Mouse (Mus musculus): Measurements from ENCODE around the gene Gm20441. TPM values are rescaled to one million over a fixed set of nuclear protein-coding genes. Genes with fewer than 3 reads are reported as not detected.
A peak's percentile ranks its signal among the peaks of the same experiment; 100 is the strongest.

Gm20441 gene
- polyA plus RNA-seq, 1 experiment: not detected

DNA sequence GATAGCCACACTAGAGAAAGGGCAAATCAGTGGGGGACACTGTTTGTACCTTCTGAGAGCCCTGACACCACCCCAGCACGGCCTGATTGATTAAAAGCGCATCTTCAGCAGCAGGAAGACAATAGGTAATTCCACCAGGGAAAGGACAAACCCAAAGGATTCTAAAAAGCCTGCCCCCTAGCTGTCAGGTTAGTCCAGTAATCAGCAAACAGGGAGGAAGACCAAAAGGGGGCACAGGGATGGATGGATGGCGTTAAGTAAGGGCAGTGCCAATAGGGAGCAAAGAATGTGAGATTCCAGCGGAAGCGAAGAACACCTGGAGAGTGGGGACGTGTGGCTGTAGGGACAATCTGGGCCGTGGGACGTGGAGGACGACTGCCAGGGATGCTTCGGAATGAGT, 37.9 kb upstream of the Gm20441 start:
- Histone ChIP-seq H3K4me3 (replicated peaks) (no peak overlapping the region), H3K27me3 (replicated peaks) (peaks cover 33% of the 10 kb centered on the region), H3K4me1 (no peaks in the 10 kb centered on the region), H3K36me3 (replicated peaks; ENCODE audit: low read length) (no peaks in the 10 kb centered on the region), H3K9me3 (no peaks in the 10 kb centered on the region)
- TF ChIP-seq GATA1 (IDR thresholded peaks at IDR 0.05; ENCODE audit: borderline replicate concordance, low read length) (no peak), FLI1 (IDR thresholded peaks at IDR 0.05; ENCODE audit: low read length) (no peak)

DNA sequence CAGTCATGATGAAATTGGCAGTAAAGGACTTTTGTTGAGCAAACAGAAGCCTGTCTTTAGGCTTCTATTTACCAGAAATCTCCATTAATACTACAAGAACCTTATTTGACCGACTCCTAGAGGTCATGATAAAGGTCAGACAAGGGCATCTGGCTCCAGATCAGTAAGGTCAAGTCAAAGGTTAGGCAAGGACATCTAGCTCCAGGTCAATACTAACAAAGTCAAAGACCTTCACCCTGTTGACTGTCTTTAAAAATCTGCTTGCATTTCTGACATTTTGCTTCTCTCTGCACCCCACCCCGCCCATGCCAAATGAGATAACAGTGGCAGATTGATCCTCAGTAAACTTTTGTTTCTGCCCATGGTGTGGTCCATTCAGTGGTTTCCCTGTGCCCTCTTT, 23.5 kb upstream of the Gm20441 start:
- no peak for TF ChIP-seq GATA1 (IDR thresholded peaks at IDR 0.05; ENCODE audit: borderline replicate concordance, low read length)
- no peak for TF ChIP-seq FLI1 (IDR thresholded peaks at IDR 0.05; ENCODE audit: low read length)
- Histone ChIP-seq H3K4me1 (peaks cover 16% of the 10 kb centered on the region), H3K4me3 (replicated peaks) (no peak overlapping the region), H3K9me3 (peaks cover 17% of the 10 kb centered on the region), H3K36me3 (replicated peaks; ENCODE audit: low read length) (no peaks in the 10 kb centered on the region), H3K27me3 (replicated peaks) (peaks cover 27% of the 10 kb centered on the region)

DNA sequence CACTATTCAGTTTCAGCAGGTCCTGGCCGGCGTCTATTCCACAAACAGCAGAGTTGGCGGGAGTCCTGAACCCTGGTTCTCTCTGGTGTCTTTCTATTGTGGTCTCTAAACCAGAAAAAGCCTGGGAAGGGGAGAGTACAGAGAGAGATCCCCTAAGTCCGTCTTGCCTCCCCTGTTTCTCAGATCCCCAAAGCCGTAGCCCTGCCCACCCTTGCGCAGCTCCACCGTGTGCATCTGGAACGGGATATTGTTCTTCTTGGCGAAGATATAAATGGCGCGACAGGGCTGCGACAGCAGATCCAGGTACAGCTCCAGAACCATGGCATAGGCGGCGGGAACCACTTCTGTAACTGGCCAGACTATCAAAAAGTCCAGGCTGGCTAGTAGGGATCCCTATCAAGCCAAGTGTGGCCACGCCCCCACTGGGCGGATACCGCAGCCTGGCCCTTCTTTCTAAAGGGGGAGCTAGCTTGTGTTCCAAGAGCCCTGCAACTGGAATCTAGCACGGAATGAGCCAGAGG, 17.5 kb upstream of the Gm20441 start, which contains the start of gene Gstt1:
Gstt1 (minus strand) TSS at position 409 of the 521 bp plus-strand sequence.
- Histone ChIP-seq H3K9me3 (no peaks in the 10 kb centered on the region; the same call in 1 of the 2 replicates), H3K36me3 (replicated peaks; ENCODE audit: low read length) (no peaks in the 10 kb centered on the region), H3K27me3 (replicated peaks) (peaks cover 52% of the 10 kb centered on the region), H3K4me1 (peaks cover 39% of the 10 kb centered on the region), H3K4me3 (replicated peaks) (peak within 1 kb of the TSS; percentile 94)
- TF ChIP-seq FLI1 (IDR thresholded peaks at IDR 0.05; ENCODE audit: low read length): no peak
- TF ChIP-seq GATA1 (IDR thresholded peaks at IDR 0.05; ENCODE audit: borderline replicate concordance, low read length): no peak

DNA sequence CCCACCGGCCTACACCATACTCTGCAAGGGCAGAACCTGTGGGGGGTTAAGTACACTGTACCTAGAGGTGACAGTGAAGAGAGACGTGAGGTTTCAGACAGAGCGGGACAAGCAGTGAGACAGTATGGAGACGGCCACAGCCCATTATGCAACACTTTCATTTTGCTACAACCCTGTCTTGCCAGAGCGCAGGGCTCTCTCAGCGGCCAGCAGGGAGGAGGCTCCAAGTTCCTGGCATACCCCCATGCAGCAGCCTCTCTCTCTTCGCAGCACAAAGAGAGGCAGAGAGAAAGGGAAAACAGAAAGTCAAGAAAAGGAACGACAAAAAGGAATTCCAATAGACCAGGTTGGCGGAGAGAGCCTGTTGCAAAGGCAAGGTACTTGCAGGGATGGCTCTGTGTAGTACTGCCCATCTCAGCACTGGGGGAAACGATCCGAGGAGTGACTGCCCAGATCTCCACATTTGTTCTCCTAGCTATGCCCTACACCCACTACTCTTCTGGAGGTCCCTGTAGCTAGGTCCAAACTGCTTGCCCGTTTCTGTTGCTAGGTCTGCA, 16.9 kb upstream of the Gm20441 start:
- Histone ChIP-seq H3K9me3 (no peaks in the 10 kb centered on the region; the same call in 1 of the 2 replicates), H3K36me3 (replicated peaks; ENCODE audit: low read length) (no peaks in the 10 kb centered on the region), H3K4me1 (peaks cover 43% of the 10 kb centered on the region), H3K27me3 (replicated peaks) (peaks cover 49% of the 10 kb centered on the region), H3K4me3 (replicated peaks) (peak overlapping the region; percentile 94)
- TF ChIP-seq FLI1 (IDR thresholded peaks at IDR 0.05; ENCODE audit: low read length) (no peak), GATA1 (IDR thresholded peaks at IDR 0.05; ENCODE audit: borderline replicate concordance, low read length) (no peak)

DNA sequence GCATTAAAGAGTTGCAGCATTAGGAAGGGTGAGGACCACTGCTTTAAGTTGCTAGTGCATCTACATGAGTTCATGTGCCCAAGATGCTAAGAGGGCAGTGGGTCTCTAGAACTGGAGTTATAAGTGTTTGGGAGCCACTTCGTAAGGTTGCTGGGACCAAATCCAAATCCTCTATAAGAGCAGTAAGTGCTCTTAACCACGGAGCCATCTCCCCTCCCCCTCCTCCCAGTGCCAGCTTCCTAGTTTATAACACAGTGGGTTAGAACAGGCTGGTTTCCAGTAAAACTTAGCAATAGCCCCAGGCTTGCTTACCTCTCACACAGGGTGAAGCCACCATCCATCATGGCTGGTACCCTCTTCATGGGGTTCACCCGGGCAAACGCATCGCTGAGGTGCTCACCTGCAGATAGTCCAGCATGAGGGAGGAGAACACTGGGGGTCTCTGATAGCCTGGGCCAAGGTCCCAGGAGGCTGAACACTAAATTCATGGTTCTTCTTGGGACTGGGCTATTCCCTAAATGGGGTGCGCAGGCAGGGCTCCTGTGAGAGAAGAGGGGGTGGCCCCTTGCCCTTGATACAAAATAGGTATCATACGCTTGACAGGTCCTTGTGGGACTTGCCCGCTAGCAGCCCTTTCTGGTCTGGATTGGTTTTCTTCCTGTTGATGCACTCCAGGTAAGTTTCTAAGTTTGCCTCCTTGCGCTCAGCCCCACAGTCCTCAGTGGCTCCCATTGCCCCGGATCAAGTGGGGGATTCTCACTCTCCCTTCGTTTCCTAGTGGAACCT, 16.2 kb upstream of the Gm20441 start:
- TF ChIP-seq FLI1 (IDR thresholded peaks at IDR 0.05; ENCODE audit: low read length) (no peak), GATA1 (IDR thresholded peaks at IDR 0.05; ENCODE audit: borderline replicate concordance, low read length) (no peak)
- Histone ChIP-seq H3K4me3 (replicated peaks) (peak overlapping the region; percentile 94), H3K27me3 (replicated peaks) (peaks cover 52% of the 10 kb centered on the region), H3K9me3 (no peaks in the 10 kb centered on the region; the same call in 1 of the 2 replicates), H3K4me1 (peaks cover 48% of the 10 kb centered on the region), H3K36me3 (replicated peaks; ENCODE audit: low read length) (no peaks in the 10 kb centered on the region)

DNA sequence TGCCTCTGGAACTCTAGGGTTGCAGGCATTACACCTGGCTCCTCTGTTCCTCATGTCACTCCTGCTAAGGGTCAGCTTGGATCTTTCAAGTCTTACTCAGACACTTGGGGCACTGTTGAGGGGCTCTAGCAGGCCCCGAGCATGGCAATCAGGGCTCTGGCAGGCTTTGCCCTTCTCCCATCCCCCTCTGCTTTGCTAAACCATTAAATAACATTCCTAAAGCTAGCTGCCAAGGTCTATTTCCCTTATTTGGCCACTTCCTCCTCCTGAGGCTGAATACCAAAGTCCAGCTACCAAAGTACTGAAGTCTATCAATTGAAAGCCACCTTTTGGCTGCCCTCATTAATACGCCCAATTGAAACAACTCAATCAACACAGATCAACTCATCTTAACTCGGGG, 14.1 kb upstream of the Gm20441 start:
- Histone ChIP-seq H3K9me3 (no peaks in the 10 kb centered on the region; the same call in 1 of the 2 replicates), H3K36me3 (replicated peaks; ENCODE audit: low read length) (no peaks in the 10 kb centered on the region), H3K27me3 (replicated peaks) (peaks cover 42% of the 10 kb centered on the region), H3K4me1 (peaks cover 54% of the 10 kb centered on the region), H3K4me3 (replicated peaks) (peak overlapping the region; percentile 14)
- TF ChIP-seq GATA1 (IDR thresholded peaks at IDR 0.05; ENCODE audit: borderline replicate concordance, low read length) (no peak), FLI1 (IDR thresholded peaks at IDR 0.05; ENCODE audit: low read length) (no peak)

DNA sequence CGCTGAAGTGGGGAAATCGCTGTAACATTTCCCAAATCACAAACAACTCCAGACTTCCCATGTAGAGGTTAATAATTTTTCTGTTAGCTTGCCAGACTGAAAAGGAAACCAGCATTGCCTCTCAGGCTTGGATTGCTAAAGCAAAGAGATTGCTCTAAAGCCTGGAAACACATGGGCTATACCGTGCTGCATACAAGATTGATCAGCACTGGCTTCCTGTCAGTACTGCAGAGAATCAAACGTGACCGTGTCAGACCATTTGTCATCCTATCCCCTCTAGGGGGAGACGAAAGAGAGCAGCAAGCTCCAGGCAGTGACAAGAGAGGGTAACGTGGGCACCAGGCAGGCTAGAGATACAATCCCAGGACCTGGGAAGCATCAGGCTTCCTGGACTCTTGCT, 10.0 kb upstream of the Gm20441 start:
- H3K36me3 ChIP-seq (replicated peaks; ENCODE audit: low read length): no peaks in the 10 kb centered on the region
- no peak for TF ChIP-seq FLI1 (IDR thresholded peaks at IDR 0.05; ENCODE audit: low read length)
- TF ChIP-seq GATA1 (IDR thresholded peaks at IDR 0.05; ENCODE audit: borderline replicate concordance, low read length): no peak

DNA sequence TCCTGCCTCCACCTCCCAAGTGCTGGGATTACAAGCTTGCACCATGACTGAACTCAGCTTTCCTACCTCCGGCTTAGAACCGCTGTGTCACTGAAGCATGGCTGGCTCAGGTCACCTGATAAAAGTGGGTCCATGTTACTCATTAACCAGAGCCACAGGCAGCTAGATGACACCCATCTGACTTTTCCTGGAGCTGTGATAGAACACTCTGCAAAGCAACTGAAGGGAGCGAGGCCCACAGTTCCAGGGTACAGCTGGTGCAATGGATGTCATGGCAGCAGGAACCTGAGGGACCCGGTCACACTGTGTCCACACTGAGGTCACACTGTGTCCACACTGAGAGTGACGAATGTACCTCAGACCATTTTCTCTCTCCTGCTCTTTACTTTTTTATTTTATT, 9.1 kb upstream of the Gm20441 start:
- peaks cover 31% of the 10 kb centered on the region for H3K27me3 ChIP-seq (replicated peaks)
- no peaks in the 10 kb centered on the region for H3K36me3 ChIP-seq (replicated peaks; ENCODE audit: low read length)
- no peak overlapping the region for H3K4me3 ChIP-seq (replicated peaks)
- TF ChIP-seq GATA1 (IDR thresholded peaks at IDR 0.05; ENCODE audit: borderline replicate concordance, low read length): no peak
- no peak for TF ChIP-seq FLI1 (IDR thresholded peaks at IDR 0.05; ENCODE audit: low read length)
- H3K9me3 ChIP-seq: no peaks in the 10 kb centered on the region
- H3K4me1 ChIP-seq: peaks cover 20% of the 10 kb centered on the region

More for the DNA sequence above, 10.0 kb upstream of the Gm20441 start:
- H3K27me3 ChIP-seq (replicated peaks): peaks cover 31% of the 10 kb centered on the region
- H3K9me3 ChIP-seq: no peaks in the 10 kb centered on the region
- peaks cover 25% of the 10 kb centered on the region for H3K4me1 ChIP-seq
- no peak overlapping the region for H3K4me3 ChIP-seq (replicated peaks)

DNA sequence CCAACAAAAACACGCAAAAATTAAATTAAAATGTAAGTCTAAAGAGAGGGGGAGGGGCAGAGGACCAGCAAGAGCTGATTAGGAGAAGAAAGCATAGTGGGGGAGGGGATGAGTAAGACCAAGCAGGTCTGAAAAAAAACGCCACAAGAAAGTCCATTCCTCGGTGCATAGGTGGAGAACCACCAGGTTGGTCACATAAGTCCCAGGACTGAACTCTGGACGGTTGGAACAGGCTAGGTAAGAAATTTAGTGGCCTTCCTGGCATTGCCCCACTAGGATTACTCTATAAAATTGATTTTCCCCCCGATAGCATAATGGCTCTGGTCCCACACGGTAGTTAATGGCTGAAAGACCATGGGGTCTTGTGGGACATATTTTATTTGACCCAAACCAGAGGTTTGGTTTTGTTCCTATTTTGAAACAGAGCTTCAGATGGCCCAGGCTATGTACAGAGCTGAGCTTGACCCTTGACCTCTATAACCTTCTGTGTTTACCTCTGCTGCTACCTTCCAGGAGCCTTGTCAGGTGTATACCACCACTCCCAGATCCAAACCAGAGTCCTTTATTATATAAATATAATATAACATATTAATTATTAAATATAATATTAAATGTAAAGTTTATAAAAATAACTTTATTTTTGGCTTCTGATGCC, 8.5 kb upstream of the Gm20441 start:
- Histone ChIP-seq H3K4me3 (replicated peaks) (no peak overlapping the region), H3K9me3 (no peaks in the 10 kb centered on the region), H3K27me3 (replicated peaks) (peaks cover 29% of the 10 kb centered on the region), H3K4me1 (peaks cover 18% of the 10 kb centered on the region), H3K36me3 (replicated peaks; ENCODE audit: low read length) (no peaks in the 10 kb centered on the region)
- TF ChIP-seq FLI1 (IDR thresholded peaks at IDR 0.05; ENCODE audit: low read length) (no peak), GATA1 (IDR thresholded peaks at IDR 0.05; ENCODE audit: borderline replicate concordance, low read length) (no peak)
